Mouse (Mus musculus): ENCODE measurements around the gene Gm20736. TPM values are rescaled to one million over a fixed set of nuclear protein-coding genes. Genes with fewer than 3 reads are reported as not detected.
"Not testable (repeated sequence)": the region's sequence is repeated elsewhere in the genome, so short reads cannot be mapped to it uniquely, and the experiment has no call there.

Gm20736 gene
- not detected in 2 replicates for polyA plus RNA-seq (2015; fragmentation: Nextera tagmentation; extraction: Ambion mirVana)

GRCm38 (mm10) chrY:65377390-65377789, at the start of gene Gm20736:
Gm20736 (plus strand) TSS chrY:65377690.
- WGBS = no CpG with 5 or more reads among the region's 5 CpGs

More at GRCm38 (mm10) chrY:65377390-65377789, at the start of gene Gm20736:
- not testable (repeated sequence) for H3K9me3 ChIP-seq (replicated peaks); H3K27me3 ChIP-seq; ATAC-seq (ENCODE audit: insufficient number of reproducible peaks, low FRiP score, low TSS enrichment, low read depth); H3K36me3 ChIP-seq; H3K27ac ChIP-seq (replicated peaks); H3K9ac ChIP-seq; H3K4me2 ChIP-seq (replicated peaks); H3K4me1 ChIP-seq; H3K4me3 ChIP-seq (replicated peaks)

Other genes starting within 250 kb of the Gm20736 start
- gene Gm20924, start 170.2 kb upstream of the Gm20736 start, polyA plus RNA-seq (2015; fragmentation: Nextera tagmentation; extraction: Ambion mirVana) = not detected in 2 replicates